In genomic region chr3:27165481-27166065, GRCm38 (mm10) we compare ENCODE assay signal across 24 mouse cellular contexts. TPM values are rescaled to one million over a fixed set of nuclear protein-coding genes. Genes with fewer than 3 reads are reported as not detected.
DNase-seq lines count a peak whose midpoint lies in the region; ATAC-seq lines count a peak whose summit lies in the region.
"Had no signal": no experiment of that assay in that cellular context is flagged by ENCODE, and none has a peak within 500 bp of the region (broad histone marks: within the 10 kb centered on the region; RNA-seq: fewer than 3 reads in every experiment).

No protein-coding gene starts in this region.

- no peak overlapping the region for H3K4me3 ChIP-seq in midbrain, embryonic 11.5 days (ENCODE audit: low read depth, low read length)
- no peak overlapping the region for H3K4me3 ChIP-seq in midbrain, embryonic 16.5 days (ENCODE audit: low read depth, low read length)
- H3K4me3 ChIP-seq: embryonic facial prominence, embryonic 10.5 days; embryonic facial prominence, embryonic 12.5 days; forebrain, embryonic 13.5 days; forebrain, embryonic 15.5 days had no signal

- H3K9ac ChIP-seq in midbrain, embryonic 11.5 days (ENCODE audit: low read length) = no peak overlapping the region
- no peak overlapping the region for H3K9ac ChIP-seq in midbrain, embryonic 16.5 days (ENCODE audit: low read depth, low read length)
- H3K9ac ChIP-seq: embryonic facial prominence, embryonic 12.5 days; forebrain, embryonic 13.5 days; forebrain, embryonic 15.5 days; forebrain, postnatal 0 days had no signal

- WGBS in midbrain, embryonic 11.5 days = 82% methylated on average over 3 of the region's 3 CpGs
- WGBS in midbrain, embryonic 16.5 days = 79% methylated on average over 3 of the region's 3 CpGs

- no peak overlapping the region for H3K4me2 ChIP-seq in midbrain, embryonic 11.5 days
- no peak overlapping the region for H3K4me2 ChIP-seq in midbrain, embryonic 16.5 days (ENCODE audit: low read length)
- H3K4me2 ChIP-seq: embryonic facial prominence, embryonic 12.5 days; forebrain, embryonic 13.5 days; forebrain, embryonic 15.5 days had no signal

- H3K36me3 ChIP-seq in midbrain, embryonic 11.5 days (ENCODE audit: control insufficient read depth, insufficient read depth, low read length) = no peaks in the 10 kb centered on the region
- H3K36me3 ChIP-seq in midbrain, embryonic 16.5 days (ENCODE audit: control insufficient read depth, insufficient read depth, low read length) = no peaks in the 10 kb centered on the region
- H3K36me3 ChIP-seq: embryonic facial prominence, embryonic 10.5 days; embryonic facial prominence, embryonic 12.5 days; forebrain, embryonic 15.5 days; G1E had no signal

- no peak for ATAC-seq in midbrain, embryonic 11.5 days (ENCODE audit: low FRiP score)
- ATAC-seq in midbrain, embryonic 16.5 days = no peak
- ATAC-seq: activated CD4-positive, CD25-positive, alpha-beta regulatory T cell, adult 4 months; CD4-positive, CD25-positive, alpha-beta regulatory T cell, adult 4 months; forebrain, embryonic 13.5 days; forebrain, embryonic 15.5 days; forebrain, postnatal 0 days; Patski had no signal

- no peaks in the 10 kb centered on the region for H3K27me3 ChIP-seq in midbrain, embryonic 11.5 days (ENCODE audit: control insufficient read depth, insufficient read depth, low read length)
- H3K27me3 ChIP-seq in midbrain, embryonic 16.5 days (ENCODE audit: control insufficient read depth, insufficient read depth, low read depth, low read length) = no peaks in the 10 kb centered on the region
- H3K27me3 ChIP-seq: CH12.LX; embryonic facial prominence, embryonic 12.5 days; forebrain, embryonic 13.5 days; forebrain, embryonic 15.5 days; Patski had no signal

- no peaks in the 10 kb centered on the region for H3K9me3 ChIP-seq in midbrain, embryonic 11.5 days (ENCODE audit: control insufficient read depth, low read length)
- H3K9me3 ChIP-seq in midbrain, embryonic 16.5 days (replicated peaks; ENCODE audit: control insufficient read depth, low read length, poor library complexity, severe bottlenecking) = no peaks in the 10 kb centered on the region
- H3K9me3 ChIP-seq: embryonic facial prominence, embryonic 10.5 days; embryonic facial prominence, embryonic 12.5 days; forebrain, embryonic 13.5 days; forebrain, embryonic 15.5 days; G1E had no signal

- H3K27ac ChIP-seq in midbrain, embryonic 11.5 days (ENCODE audit: low read depth, low read length) = no peak overlapping the region
- H3K27ac ChIP-seq in midbrain, embryonic 16.5 days (ENCODE audit: low read length) = no peak overlapping the region
- H3K27ac ChIP-seq: embryonic facial prominence, embryonic 10.5 days; embryonic facial prominence, embryonic 12.5 days; forebrain, embryonic 13.5 days; forebrain, embryonic 15.5 days had no signal

- no peaks in the 10 kb centered on the region for H3K4me1 ChIP-seq in midbrain, embryonic 11.5 days (ENCODE audit: control insufficient read depth, insufficient read depth, low read length)
- H3K4me1 ChIP-seq in midbrain, embryonic 16.5 days (ENCODE audit: control insufficient read depth, insufficient read depth, low read length) = no peaks in the 10 kb centered on the region
- H3K4me1 ChIP-seq: embryonic facial prominence, embryonic 10.5 days; embryonic facial prominence, embryonic 12.5 days; forebrain, embryonic 13.5 days; forebrain, embryonic 15.5 days had no signal

- peak; percentile 74 for DNase-seq in adrenal gland, adult 2 months
- no peak for DNase-seq in adrenal gland, adult 18-20 months (ENCODE audit: low spot score in 2 of 2)
- peak; percentile 56 for DNase-seq in adrenal gland, postnatal 14 days
- no peak for DNase-seq in adrenal gland, adult 8-10 months
- peak; percentile 70 for DNase-seq in heart, adult 11 months
- no peak for DNase-seq in heart, adult 8-10 months (ENCODE audit: low spot score)
- peak; percentile 35 for DNase-seq in midbrain, embryonic 11.5 days (ENCODE audit: low spot score, missing footprints)
- DNase-seq: B cell, adult 2 months; cerebellum, adult 11-12 months; cerebellum, adult 2 months; cerebellum, adult 9-10 months; cerebellum, postnatal 10 days; cerebellum, postnatal 25 days; forebrain, postnatal 0 days had no signal

RNA-seq across cellular contexts. Expression of gene Ect2, which starts 11.9 kb away (rescaled TPM):
- total RNA-seq in adrenal gland, adult 2 months (2021) = 1 to 10 TPM; 2.2 to 4.2 TPM
- polyA plus RNA-seq in adrenal gland, adult 2 months (2012; rRNA removed) = 0.30 and 0.82 TPM in 2 replicates
- total RNA-seq in adrenal gland, adult 18-20 months (2021) = 1 to 10 TPM; 1.7 to 2.5 TPM
- 12.6 and 13.6 TPM in 2 replicates for total RNA-seq in adrenal gland, postnatal 14 days (2021)
- total RNA-seq in adrenal gland, adult 8-10 months (2022) = 1 to 10 TPM; 2.6 to 7.0 (median 3.0) TPM
- under 1 TPM; 0.12 to 0.43 (median 0.29) TPM for total RNA-seq in heart, adult 8-10 months (2022)
- 113 and 121 TPM in 2 replicates for polyA plus RNA-seq in midbrain, embryonic 11.5 days (2014; fragmentation: Nextera tagmentation; extraction: Ambion mirVana)
- polyA plus RNA-seq in midbrain, embryonic 16.5 days (2015; fragmentation: Nextera tagmentation; extraction: Ambion mirVana) = 5.8 and 9.4 TPM in 2 replicates

RNA-seq across cellular contexts. Expression of gene Nceh1, which starts 17.2 kb away (rescaled TPM):
- total RNA-seq in adrenal gland, adult 2 months (2021) = 100 to 1,000 TPM; 138 to 247 TPM
- 314 and 323 TPM in 2 replicates for polyA plus RNA-seq in adrenal gland, adult 2 months (2012; rRNA removed)
- total RNA-seq in adrenal gland, adult 18-20 months (2021) = 100 to 1,000 TPM in 1 of 2 experiments, 10 to 100 TPM in 1; 58.0 to 207 TPM
- total RNA-seq in adrenal gland, postnatal 14 days (2021) = 87.5 and 88.1 TPM in 2 replicates
- total RNA-seq in adrenal gland, adult 8-10 months (2022) = 100 to 1,000 TPM; 153 to 311 (median 234) TPM
- total RNA-seq in heart, adult 8-10 months (2022) = 100 to 1,000 TPM; 183 to 266 (median 229) TPM
- polyA plus RNA-seq in midbrain, embryonic 11.5 days (2014; fragmentation: Nextera tagmentation; extraction: Ambion mirVana) = 4.1 and 4.4 TPM in 2 replicates
- polyA plus RNA-seq in midbrain, embryonic 16.5 days (2015; fragmentation: Nextera tagmentation; extraction: Ambion mirVana) = 16.1 and 18.2 TPM in 2 replicates

Comparison
In these comparisons a context has a peak if more than half of its experiments do, and no peak if none do; other contexts are left out.
1. DNase-seq: peak in adrenal gland, adult 2 months (single experiment), adrenal gland, postnatal 14 days (single experiment), heart, adult 11 months (single experiment) and midbrain, embryonic 11.5 days (single experiment); none in adrenal gland, adult 18-20 months (0 of 2), adrenal gland, adult 8-10 months (single experiment) and heart, adult 8-10 months (single experiment).